Mouse (Mus musculus) heart, embryonic 11.5 days (tissue): ENCODE results near the gene Rpl18a. TPM values are rescaled to one million over a fixed set of nuclear protein-coding genes. Genes with fewer than 3 reads are reported as not detected.
A peak's percentile ranks its signal among the peaks of the same experiment; 100 is the strongest.

Experiments used
- ATAC-seq: fragments of 200-750 bp; cut with Nextera tagmentation; replicated peaks from 2 replicates; pipeline ENCODE4 v1.8.0; 2017; ENCODE audit warnings: moderate library complexity; ENCODE audit not compliant: insufficient number of reproducible peaks, low FRiP score, low TSS enrichment
- H3K27ac ChIP-seq: fragments of 300-500 bp; sonication (generic); 2 replicates; pipeline ENCODE4 v1.5.1; 2014; ENCODE audit warnings: mild to moderate bottlenecking, low read depth, low read length
- H3K27me3 ChIP-seq: fragments of 300-500 bp; sonication (generic); 2 replicates; pipeline ENCODE4 v1.6.1; 2014; ENCODE audit warnings: mild to moderate bottlenecking, low read length, mixed read lengths; ENCODE audit not compliant: control insufficient read depth, insufficient read depth
- H3K36me3 ChIP-seq: fragments of 300-500 bp; sonication (generic); 2 replicates; pipeline ENCODE4 v1.6.1; 2014; ENCODE audit warnings: mild to moderate bottlenecking, low read length, moderate library complexity, mixed read lengths; ENCODE audit not compliant: control insufficient read depth, insufficient read depth
- H3K4me1 ChIP-seq: fragments of 300-500 bp; sonication (generic); 2 replicates; pipeline ENCODE4 v1.6.1; 2014; ENCODE audit warnings: low read length; ENCODE audit not compliant: control insufficient read depth, insufficient read depth
- H3K4me2 ChIP-seq: fragments of 300-500 bp; sonication (generic); 2 replicates; pipeline ENCODE4 v1.6.1; 2014; ENCODE audit warnings: mild to moderate bottlenecking, moderate library complexity
- H3K4me3 ChIP-seq: fragments of 300-500 bp; sonication (generic); 2 replicates; pipeline ENCODE4 v1.5.1; 2014; ENCODE audit warnings: low read depth, low read length
- H3K9ac ChIP-seq: fragments of 300-500 bp; sonication (generic); 2 replicates; pipeline ENCODE4 v1.6.1; 2014; ENCODE audit warnings: mild to moderate bottlenecking, low read depth, low read length, moderate library complexity
- H3K9me3 ChIP-seq: fragments of 300-500 bp; sonication (generic); replicated peaks from 2 replicates; pipeline ENCODE4 v1.6.1; 2016; ENCODE audit warnings: low read length; ENCODE audit not compliant: control insufficient read depth
- WGBS: fragments of 180-500 bp; shearing (Covaris S2); extraction: QIAGEN DNeasy Blood & Tissue Kit; methylation state at CpG from one replicate; pipeline ENCODE4 v1.1.7; 2014; ENCODE audit not compliant: insufficient replicate concordance; 5-methylcytosine and 5-hydroxymethylcytosine counted together
- polyA plus RNA-seq: library from polyadenylated mRNA; unstranded; fragments of >200 nt; fragmentation: Nextera tagmentation; extraction: Ambion mirVana; gene quantifications from 2 replicates; pipeline ENCODE4 v1.2.1, GENCODE M21; 2014

Rpl18a gene
- polyA plus RNA-seq, 1 experiment from 2014 or later: 3,146 TPM

DNA sequence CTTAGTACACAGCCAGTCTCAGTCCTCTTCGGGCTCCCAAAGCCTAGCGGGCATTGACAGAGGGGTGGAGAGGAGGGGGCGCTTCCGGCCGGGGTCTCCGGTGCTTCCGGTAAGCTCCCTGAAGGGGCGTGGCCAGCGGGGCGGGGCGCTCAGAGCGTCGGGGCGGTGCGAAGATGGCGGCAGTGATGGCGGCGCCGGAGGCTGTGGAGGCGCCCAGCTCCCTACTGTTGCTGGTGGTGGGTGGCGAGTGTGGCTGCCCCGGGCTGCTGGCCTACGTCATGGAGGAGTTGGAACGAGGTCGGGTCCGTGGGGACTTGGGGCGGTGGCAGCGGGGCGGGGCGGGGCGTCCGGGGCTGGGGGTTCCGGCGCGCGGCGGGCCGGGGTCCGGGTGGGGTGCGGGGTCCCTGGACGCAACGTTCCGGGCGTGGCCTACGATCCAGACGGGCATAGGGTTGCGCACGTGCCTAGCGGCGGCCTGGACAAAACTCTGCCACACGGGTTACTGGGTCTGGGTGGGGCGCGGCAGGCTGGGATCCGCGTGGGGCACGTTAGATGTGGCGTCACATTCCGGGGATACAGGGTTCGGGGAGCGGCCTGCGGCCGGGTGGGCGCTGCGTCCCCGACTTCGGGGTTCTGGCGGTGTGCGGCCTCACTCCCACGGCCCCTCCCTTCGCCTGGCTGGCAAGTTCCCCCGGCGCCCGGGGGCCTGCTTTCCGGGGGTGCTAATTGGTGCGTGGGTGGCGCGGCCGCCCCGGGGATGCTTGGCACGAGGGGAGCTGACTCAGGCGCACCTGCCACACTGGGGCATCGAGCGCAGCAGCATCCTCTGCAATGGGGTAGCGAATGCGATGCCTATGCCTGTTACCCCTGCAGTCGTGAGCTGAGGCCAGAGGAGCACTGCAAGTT, 8.9 kb upstream of the Rpl18a start, which contains the start of gene Map1s:
TSS of gene Map1s (plus strand) at position 102 of the 906 bp plus-strand sequence.
- Histone ChIP-seq H3K27me3 (no peaks in the 10 kb centered on the region; the same call in 1 of the 2 replicates), H3K4me3 (peak within 1 kb of the TSS; percentile 82), H3K4me2 (peak within 1 kb of the TSS; percentile 82), H3K36me3 (no peaks in the 10 kb centered on the region), H3K4me1 (peaks cover 13% of the 10 kb centered on the region), H3K27ac (peak within 1 kb of the TSS; percentile 92), H3K9ac (peak within 1 kb of the TSS; percentile 89), H3K9me3 (no peaks in the 10 kb centered on the region)
- peak; percentile 81 for ATAC-seq
- under 1% methylated on average over 79 of the region's 86 CpGs for WGBS

- peak overlapping the region; percentile 92 for H3K27ac ChIP-seq
- 20% methylated on average over 8 of the region's 8 CpGs for WGBS
- H3K4me3 ChIP-seq: peak overlapping the region; percentile 82
- no peaks in the 10 kb centered on the region for H3K9me3 ChIP-seq
- H3K9ac ChIP-seq: peak overlapping the region; percentile 89
- H3K4me1 ChIP-seq: peaks cover 13% of the 10 kb centered on the region
- peak; percentile 14; the same call in 1 of the 2 replicates for ATAC-seq
- H3K4me2 ChIP-seq: peak overlapping the region; percentile 82
- no peaks in the 10 kb centered on the region for H3K36me3 ChIP-seq
- H3K27me3 ChIP-seq: no peaks in the 10 kb centered on the region; the same call in 1 of the 2 replicates
These were observed 8.2 kb upstream of the Rpl18a start for GRCm38 (mm10) chr8:70905463-70905830.

DNA sequence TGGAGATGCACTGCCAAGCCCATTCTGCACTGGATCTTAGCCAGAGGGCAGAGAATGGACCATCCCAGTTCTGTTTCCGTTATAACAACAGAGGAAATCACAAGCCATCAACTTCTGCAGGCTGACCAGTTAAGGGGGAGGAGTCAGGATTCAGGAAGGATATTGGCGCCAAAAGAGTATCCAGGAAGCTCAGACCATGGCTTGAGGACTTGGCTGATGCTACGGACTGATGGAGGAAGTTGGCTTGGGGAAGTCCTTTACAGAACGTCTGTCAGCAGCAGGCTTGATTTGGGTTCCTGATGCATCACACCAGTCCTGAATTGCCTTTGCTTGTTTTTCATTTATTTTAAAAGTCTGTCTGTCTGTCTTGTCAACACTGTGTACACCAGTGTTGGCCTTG, 7.3 kb upstream of the Rpl18a start:
- no peak overlapping the region for H3K4me3 ChIP-seq
- H3K9me3 ChIP-seq: no peaks in the 10 kb centered on the region
- no peaks in the 10 kb centered on the region for H3K36me3 ChIP-seq
- WGBS: 43% methylated on average over 4 of the region's 4 CpGs
- no peak for ATAC-seq
- no peaks in the 10 kb centered on the region; the same call in 1 of the 2 replicates for H3K27me3 ChIP-seq
- peaks cover 13% of the 10 kb centered on the region for H3K4me1 ChIP-seq
- no peak overlapping the region for H3K4me2 ChIP-seq
- H3K27ac ChIP-seq: no peak overlapping the region
- no peak overlapping the region for H3K9ac ChIP-seq

GRCm38 (mm10) chr8:70903582-70903981, 6.4 kb upstream of the Rpl18a start:
- no peak overlapping the region for H3K9ac ChIP-seq

DNA sequence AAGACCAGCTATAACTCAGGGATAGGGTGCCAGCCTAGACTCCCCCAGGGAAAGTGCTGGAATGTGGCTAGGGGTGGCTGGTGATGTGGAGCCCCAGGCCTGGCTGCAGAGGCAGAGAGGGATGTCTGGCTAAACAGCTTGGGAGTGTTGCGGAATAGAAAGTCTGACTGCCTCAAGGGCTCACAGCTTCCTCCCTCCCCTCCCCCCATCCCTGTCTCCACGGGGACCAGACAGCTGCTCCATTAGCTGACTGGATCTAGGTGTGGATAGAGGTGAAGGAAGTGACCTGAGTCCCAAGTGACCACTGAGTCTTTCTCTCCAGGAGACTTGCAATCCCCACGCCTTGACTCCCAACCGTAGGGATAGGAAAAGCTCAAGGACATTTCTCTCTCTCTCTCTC, 5.9 kb upstream of the Rpl18a start:
- no peak overlapping the region for H3K9ac ChIP-seq
- no peak overlapping the region for H3K4me2 ChIP-seq
- no peaks in the 10 kb centered on the region for H3K36me3 ChIP-seq
- H3K27ac ChIP-seq: no peak overlapping the region
- H3K27me3 ChIP-seq: no peaks in the 10 kb centered on the region; the same call in 1 of the 2 replicates
- no peak for ATAC-seq
- WGBS: 44% methylated on average over 4 of the region's 4 CpGs
- no peaks in the 10 kb centered on the region for H3K9me3 ChIP-seq
- H3K4me1 ChIP-seq: peaks cover 13% of the 10 kb centered on the region
- no peak overlapping the region for H3K4me3 ChIP-seq

More at GRCm38 (mm10) chr8:70903582-70903981, 6.4 kb upstream of the Rpl18a start:
- Histone ChIP-seq H3K4me1 (peaks cover 13% of the 10 kb centered on the region), H3K36me3 (no peaks in the 10 kb centered on the region), H3K4me3 (no peak overlapping the region), H3K9me3 (no peaks in the 10 kb centered on the region), H3K27me3 (no peaks in the 10 kb centered on the region; the same call in 1 of the 2 replicates), H3K27ac (no peak overlapping the region), H3K4me2 (no peak overlapping the region)
- no peak for ATAC-seq

GRCm38 (mm10) chr8:70902211-70902610, 5.0 kb upstream of the Rpl18a start:
- Histone ChIP-seq H3K27me3 (no peaks in the 10 kb centered on the region; the same call in 1 of the 2 replicates), H3K27ac (no peak overlapping the region), H3K4me3 (no peak overlapping the region), H3K9me3 (no peaks in the 10 kb centered on the region), H3K36me3 (no peaks in the 10 kb centered on the region), H3K4me1 (peaks cover 9% of the 10 kb centered on the region; the same call in 1 of the 2 replicates), H3K4me2 (no peak overlapping the region), H3K9ac (no peak overlapping the region)
- ATAC-seq: no peak
- 28% methylated on average over 5 of the region's 5 CpGs for WGBS

DNA sequence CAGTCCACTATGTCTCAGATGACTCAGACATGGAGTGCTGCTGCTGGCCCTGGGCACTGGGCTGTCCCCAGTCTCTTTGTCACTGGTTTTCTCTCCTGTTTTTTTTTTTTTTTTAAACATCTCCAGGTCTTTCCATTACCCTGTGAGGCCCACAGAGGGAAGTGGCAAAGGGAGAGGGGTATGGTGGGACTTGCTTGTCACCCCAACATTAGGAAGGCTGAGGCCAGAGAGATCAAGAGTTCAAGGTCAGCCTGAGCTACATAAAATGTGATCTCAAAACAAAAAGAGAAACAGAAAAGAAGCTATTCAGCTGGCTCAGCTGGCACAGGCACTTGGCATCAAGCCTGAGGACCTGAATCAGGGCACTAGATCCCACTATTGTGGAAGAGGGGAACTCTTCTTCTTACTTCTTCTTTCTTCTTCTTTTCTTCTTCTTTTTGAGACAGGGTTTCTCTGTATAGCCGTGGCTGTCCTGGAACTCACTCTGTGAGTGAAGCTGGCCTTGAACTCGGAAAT, 3.7 kb upstream of the Rpl18a start:
- WGBS: 70% methylated on average over 2 of the region's 2 CpGs
- no peak overlapping the region for H3K4me2 ChIP-seq

DNA sequence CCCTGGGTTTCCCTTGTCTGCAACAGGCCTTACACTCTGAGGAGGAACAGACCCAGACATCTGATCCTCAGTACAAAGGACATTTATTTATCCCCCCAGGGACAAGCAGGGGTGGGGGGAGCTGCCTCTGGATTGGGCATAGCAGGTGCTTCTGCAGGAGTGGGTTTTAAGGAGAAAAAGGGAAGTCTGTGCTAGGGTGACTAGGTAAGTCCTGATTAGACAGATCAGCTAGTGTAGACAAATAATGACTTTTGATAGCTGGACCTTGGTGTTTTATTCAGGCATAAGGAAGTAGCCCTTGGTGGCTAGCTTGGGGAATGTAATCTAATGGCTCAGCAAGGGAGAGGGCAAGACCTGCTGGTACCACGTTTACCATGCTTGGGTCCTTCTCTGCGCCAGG, 2.0 kb upstream of the Rpl18a start:
- Histone ChIP-seq H3K4me3 (no peak overlapping the region), H3K27ac (no peak overlapping the region), H3K9me3 (no peaks in the 10 kb centered on the region), H3K4me2 (no peak overlapping the region), H3K9ac (no peak overlapping the region), H3K4me1 (peaks cover 5% of the 10 kb centered on the region), H3K27me3 (peaks cover 7% of the 10 kb centered on the region; the same call in 1 of the 2 replicates), H3K36me3 (peaks cover 13% of the 10 kb centered on the region)
- no peak for ATAC-seq
- 65% methylated on average over 2 of the region's 2 CpGs for WGBS

More for the DNA sequence above, 3.7 kb upstream of the Rpl18a start:
- H3K9me3 ChIP-seq: no peaks in the 10 kb centered on the region
- no peak for ATAC-seq
- peaks cover 10% of the 10 kb centered on the region for H3K4me1 ChIP-seq
- H3K36me3 ChIP-seq: no peaks in the 10 kb centered on the region
- no peak overlapping the region for H3K4me3 ChIP-seq
- H3K27me3 ChIP-seq: no peaks in the 10 kb centered on the region; the same call in 1 of the 2 replicates
- H3K27ac ChIP-seq: no peak overlapping the region
- H3K9ac ChIP-seq: no peak overlapping the region
